Mouse (Mus musculus) kidney, postnatal 4 days (tissue): ENCODE measurements around the gene Rsc1a1.

Experiments
- DNase-seq, 2 experiments: peaks; one replicate each; pipeline ENCODE4 v3.0.0; 2021; ENCODE audit warnings: mixed read lengths in 2 of 2

Rsc1a1 gene

GRCm38 (mm10) chr4:141688505-141688904 lies 3.1 kb upstream of the Rsc1a1 start:
- DNase-seq, result no peak

DNA sequence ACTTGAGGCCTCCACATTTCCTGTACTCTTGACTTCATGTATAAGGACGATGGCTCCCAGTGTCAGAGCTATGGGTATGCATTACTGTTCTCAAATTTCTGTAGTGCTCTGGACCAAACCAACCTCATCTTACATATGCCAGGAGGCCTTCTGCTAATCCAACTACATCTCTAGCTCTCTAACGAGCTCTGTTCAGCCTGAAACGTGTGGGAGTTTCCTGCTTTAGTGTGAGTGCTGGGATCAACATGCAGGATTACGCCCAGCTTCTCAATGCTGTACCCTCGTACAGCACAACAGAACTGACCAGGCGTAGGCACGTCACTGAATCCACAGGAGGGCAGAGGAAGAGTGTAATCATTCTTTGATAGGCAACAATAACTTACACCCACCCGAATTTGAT lies 1.1 kb upstream of the Rsc1a1 start:
- no peak for DNase-seq

GRCm38 (mm10) chr4:141686093-141686492 lies 694 bp upstream of the Rsc1a1 start:
- DNase-seq, result no peak

GRCm38 (mm10) chr4:141682706-141683230 lies 2.6 kb downstream of the Rsc1a1 start:
- DNase-seq, result peak; percentile 23 to 28

- peak in 1 of 2 experiments; percentile 25 for DNase-seq
These were observed 3.6 kb downstream of the Rsc1a1 start for GRCm38 (mm10) chr4:141681767-141682166.

GRCm38 (mm10) chr4:141680892-141681291 lies 4.5 kb downstream of the Rsc1a1 start:
- peak; percentile 17 to 28 for DNase-seq

DNA sequence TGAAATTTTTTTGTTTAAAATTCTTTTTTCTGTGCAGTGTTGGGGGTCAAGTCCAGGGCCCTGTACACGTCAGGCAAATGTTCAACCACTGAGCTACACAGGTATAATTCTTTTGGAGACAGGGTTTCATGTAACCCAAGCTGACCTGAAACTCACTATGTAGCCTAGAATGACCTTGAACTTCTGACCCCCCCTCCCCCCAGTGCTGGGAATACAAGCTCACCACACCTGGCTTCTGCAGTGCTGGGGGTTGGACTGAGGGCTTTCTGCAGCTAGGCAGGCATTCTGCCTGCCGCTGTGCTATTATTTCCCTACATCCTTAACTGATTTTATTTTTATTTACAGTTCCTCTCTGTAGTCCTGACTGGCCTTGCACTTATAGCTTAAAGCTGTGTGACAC lies 6.4 kb downstream of the Rsc1a1 start:
- no peak for DNase-seq

DNA sequence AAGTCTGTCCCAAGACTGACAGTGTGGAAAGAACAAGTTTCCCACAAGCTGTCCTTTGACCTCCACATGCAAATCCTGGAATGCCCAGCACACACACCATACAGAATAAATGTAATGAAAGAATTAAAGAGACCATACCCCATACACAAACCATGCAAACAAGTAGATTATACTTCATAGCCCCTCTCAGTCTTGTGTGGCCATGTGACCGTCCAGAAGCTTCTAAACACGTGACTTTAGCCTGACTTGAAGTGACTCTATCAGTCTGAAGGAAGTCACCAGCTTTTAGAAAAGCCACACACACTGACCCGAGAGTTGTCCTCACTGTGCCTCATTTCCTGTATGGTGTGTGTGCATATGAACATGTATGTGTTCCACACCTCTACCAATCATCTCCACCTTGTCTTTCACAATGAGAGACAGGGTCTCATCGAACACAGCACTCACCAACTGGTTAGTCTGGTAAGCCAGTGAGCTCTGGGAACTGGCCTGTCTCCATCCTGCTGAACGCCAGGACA lies 8.9 kb downstream of the Rsc1a1 start:
- no peak for DNase-seq

- peak in 1 of 2 experiments; percentile 33 for DNase-seq
These were observed 13.1 kb downstream of the Rsc1a1 start for GRCm38 (mm10) chr4:141672325-141672724.

GRCm38 (mm10) chr4:141671389-141671788 lies 14.0 kb downstream of the Rsc1a1 start:
- no peak for DNase-seq

DNA sequence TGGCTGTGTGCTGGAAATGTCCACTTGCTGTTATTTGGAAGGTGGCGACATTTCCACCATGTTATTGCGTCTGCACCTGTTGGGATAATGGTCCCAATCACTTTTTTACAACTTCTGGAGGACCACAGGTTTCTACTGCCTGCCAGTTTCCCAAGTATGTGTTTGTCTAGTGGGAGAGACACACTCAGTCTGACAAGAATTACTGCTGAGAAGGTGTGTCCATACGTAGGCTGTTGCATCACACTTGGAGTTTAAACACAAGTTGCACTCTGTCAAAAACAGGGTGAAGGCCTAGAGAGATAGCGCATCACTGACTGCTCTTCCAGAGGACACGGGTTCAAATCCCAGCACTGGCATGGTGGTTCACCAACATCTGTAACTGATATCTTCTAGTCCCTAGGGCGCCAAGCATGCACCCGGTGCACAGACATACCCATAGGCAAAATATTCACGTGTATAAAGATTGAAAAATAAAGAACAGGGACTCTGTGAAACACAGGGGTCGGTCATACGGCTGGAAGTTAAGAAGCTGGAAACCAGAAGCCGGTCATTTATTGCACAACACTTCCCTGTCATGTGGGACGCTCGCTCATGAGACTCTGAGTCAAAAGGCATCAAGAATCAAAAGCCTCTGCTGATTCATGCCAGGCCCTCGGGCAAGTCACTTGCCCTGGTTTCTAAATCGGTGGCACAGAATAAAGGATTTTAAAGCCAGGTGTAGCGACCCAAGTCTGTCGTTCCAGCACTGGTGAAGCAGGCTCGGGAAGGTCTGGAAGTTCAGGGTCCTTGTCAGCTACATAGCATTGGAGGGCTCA lies 15.3 kb downstream of the Rsc1a1 start:
- no peak for DNase-seq

GRCm38 (mm10) chr4:141664799-141665198 lies 20.6 kb downstream of the Rsc1a1 start, which contains the start of gene Plekhm2:
Gene Plekhm2, minus strand, starts transcription at chr4:141664899.
- DNase-seq, result no peak

- DNase-seq, result peak; percentile 80 to 87
These were observed 21.2 kb downstream of the Rsc1a1 start for GRCm38 (mm10) chr4:141664011-141664745.

DNA sequence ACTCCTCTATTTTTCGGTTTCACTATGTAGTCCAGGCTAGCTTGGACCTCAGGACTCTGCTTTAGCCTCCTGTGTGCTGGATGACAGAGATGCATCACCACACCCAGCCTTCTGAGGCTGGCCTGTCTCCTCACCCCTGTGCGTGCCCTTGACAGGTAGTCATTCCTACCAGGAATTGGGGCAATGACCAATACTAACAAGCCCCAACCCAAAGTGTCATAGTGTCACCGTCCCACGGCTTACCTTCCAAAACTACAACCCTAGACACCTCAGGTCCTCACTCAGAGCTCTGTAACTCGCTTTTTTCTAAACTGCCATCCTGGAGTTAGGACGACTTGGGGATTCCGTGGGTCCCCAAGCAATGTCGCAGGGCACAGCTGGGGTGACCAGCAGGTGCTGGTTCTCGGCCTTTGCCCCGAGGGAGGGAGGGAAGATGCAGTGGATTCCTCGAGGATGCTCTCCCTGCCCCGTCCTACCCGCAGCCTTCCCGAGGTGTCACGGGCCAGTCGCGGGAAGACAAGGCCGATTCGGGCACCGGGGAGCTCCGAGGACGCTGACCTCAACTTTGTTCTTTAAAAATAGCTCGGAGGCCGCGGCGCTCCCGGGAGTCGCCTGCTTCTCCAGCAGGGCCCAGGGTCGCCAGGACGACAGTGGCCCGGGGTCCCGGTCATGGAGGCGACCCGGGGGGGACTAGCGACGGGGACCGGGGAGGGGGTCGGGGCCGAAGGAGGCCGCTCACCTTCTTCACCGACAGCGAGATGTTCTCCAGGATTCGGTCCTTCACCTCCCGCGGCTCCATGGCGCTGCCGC lies 22.1 kb downstream of the Rsc1a1 start:
- peak; percentile 48 to 67 for DNase-seq

DNA sequence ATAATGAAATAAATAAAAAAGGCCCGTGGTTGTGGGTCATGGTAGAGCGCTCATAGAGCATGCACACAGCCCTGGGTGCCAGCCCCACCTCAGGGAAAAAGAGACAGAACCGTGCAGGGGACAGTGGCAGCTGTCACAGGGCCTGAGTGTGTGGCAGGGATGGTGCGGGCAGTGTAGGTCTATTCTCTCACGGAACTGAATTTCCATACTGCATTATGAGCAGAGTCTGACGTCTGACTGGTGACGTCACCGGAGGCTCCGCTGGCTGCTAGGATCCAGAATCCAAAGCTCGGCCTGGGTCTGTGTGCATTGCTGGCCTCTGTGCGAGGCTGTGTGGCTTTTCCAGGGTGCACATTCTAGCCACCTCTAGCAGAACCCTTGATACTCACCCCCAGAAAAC lies 24.5 kb downstream of the Rsc1a1 start:
- DNase-seq, result no peak

DNA sequence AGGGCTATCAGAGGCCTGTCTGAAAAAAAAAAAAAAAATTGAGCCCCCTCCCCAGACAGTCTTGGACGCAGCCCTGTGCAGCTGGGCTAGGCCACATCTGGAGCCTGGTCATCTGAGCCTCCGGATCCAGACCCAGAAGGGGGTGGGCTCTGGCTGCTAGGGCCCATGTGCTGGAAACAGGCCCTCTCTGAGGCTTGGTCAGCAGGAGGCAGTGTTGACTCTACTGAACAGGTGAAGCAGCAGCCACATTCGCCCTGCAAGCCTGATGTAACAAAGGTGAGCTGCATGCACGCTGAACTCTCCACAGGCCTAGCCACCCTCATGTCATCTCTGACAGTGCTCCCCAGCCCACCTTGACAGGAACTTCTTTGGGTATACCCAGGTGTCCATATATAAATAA lies 25.7 kb downstream of the Rsc1a1 start:
- DNase-seq, result peak; percentile 59 to 60

- no peak for DNase-seq
These were observed 26.4 kb downstream of the Rsc1a1 start for GRCm38 (mm10) chr4:141658846-141659484.

DNA sequence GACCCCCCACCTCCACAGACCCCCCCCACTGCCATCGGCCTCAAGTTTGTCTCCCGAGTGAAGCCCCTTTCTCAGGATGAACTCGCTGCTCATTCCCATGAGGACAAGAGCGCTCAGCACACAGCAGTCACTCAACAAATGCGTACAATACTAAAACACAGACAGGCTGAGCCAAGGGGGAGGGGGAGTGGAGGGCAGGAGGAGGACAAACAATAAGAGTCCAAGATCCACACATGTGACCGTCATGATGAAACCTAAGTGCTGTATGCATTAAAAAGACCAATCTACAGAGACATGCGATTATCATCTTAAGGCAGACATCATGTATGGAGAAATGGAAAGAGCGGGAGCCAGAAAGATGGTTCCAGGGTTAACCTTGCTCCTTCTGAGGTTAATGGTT lies 28.5 kb downstream of the Rsc1a1 start:
- no peak for DNase-seq

GRCm38 (mm10) chr4:141655908-141656608 lies 29.3 kb downstream of the Rsc1a1 start:
- DNase-seq, result no peak

- no peak for DNase-seq
These were observed 30.9 kb downstream of the Rsc1a1 start for GRCm38 (mm10) chr4:141654509-141654908.

- DNase-seq, result no peak
These were observed 31.6 kb downstream of the Rsc1a1 start for GRCm38 (mm10) chr4:141653813-141654212.
